Mouse (Mus musculus): Measurements from ENCODE around the gene Nedd9. TPM values are rescaled to one million over a fixed set of nuclear protein-coding genes. Genes with fewer than 3 reads are reported as not detected.

The Nedd9 gene
- polyA plus RNA-seq, 1 experiment, result 0.16 TPM

DNA sequence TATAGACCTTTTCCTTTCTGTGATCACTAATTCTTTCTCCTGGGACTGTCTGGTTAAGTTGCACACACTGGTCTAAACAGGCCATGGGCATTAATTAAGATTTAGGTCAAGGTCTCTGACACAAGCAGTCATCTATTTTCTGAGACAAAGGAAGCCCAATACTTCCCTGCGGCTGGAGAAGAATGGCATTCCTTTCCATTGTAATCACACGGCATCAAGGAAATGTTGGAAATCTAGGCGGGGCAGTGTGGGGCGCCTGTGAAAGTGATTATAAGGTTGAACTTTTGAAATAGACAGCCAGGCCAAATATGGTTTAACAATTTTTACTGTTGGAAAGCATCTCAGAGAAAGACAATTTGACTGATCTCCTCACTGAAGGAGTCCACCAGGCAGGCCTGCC, 10.9 kb downstream of the Nedd9 start:
- H3K27me3 ChIP-seq (replicated peaks), result peaks cover 2% of the 10 kb centered on the region
- no peak overlapping the region for H3K4me3 ChIP-seq (replicated peaks)
- H3K9me3 ChIP-seq, result peaks cover 3% of the 10 kb centered on the region; the same call in 1 of the 2 replicates
- no peaks in the 10 kb centered on the region for H3K36me3 ChIP-seq (replicated peaks; ENCODE audit: low read length)
- TF ChIP-seq FLI1 (IDR thresholded peaks at IDR 0.05; ENCODE audit: low read length) (no peak), GATA1 (IDR thresholded peaks at IDR 0.05; ENCODE audit: borderline replicate concordance, low read length) (no peak)
- peaks cover 15% of the 10 kb centered on the region for H3K4me1 ChIP-seq

DNA sequence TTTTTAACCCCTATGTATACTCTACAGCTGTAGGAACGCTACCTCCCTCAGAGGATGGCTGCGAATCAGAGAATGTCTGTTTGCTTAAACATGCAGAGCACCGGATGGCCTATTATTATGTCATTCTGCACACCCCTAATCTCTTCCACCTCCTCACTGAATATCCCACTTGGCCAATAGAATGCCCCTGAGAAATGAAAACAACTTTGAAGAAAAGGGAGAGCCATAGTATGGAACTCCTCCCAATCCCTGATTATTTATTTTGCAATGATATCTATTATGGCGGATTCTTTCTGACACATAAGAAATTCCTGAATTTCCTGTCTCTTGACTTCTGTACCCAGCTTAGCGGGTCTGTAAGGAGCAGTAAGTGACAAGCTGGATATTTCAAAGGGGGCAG, 12.8 kb downstream of the Nedd9 start:
- TF ChIP-seq FLI1 (IDR thresholded peaks at IDR 0.05; ENCODE audit: low read length) (no peak), GATA1 (IDR thresholded peaks at IDR 0.05; ENCODE audit: borderline replicate concordance, low read length) (no peak)
- H3K27me3 ChIP-seq (replicated peaks), result peaks cover 2% of the 10 kb centered on the region
- 0 out of 2 replicates have a peak, but pooled peaks cover 5% of the 10 kb centered on the region for H3K4me1 ChIP-seq
- H3K9me3 ChIP-seq, result peaks cover 4% of the 10 kb centered on the region; the same call in 1 of the 2 replicates
- no peak overlapping the region for H3K4me3 ChIP-seq (replicated peaks)
- H3K36me3 ChIP-seq (replicated peaks; ENCODE audit: low read length), result no peaks in the 10 kb centered on the region

DNA sequence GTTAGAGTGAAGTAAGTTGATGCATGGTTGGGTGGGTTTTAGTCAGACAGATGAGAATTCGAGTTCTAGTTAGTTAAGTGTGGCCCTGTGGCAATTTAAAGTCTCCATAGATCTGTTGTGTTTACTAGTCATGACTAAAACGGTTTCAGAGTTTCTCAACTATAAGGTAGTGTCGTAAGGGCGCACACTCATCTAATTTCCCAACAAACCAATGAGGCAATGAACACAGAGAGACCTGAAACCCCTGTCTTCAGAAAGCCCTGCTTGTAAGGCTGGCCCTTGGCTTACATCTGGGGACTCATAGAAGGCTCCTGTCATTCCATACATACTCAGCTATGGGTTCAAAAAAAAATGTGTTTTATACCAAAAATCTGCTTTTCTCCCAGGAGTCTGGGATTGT, 13.7 kb downstream of the Nedd9 start:
- H3K27me3 ChIP-seq (replicated peaks), result peaks cover 2% of the 10 kb centered on the region
- H3K9me3 ChIP-seq, result peaks cover 4% of the 10 kb centered on the region; the same call in 1 of the 2 replicates
- TF ChIP-seq GATA1 (IDR thresholded peaks at IDR 0.05; ENCODE audit: borderline replicate concordance, low read length) (no peak), FLI1 (IDR thresholded peaks at IDR 0.05; ENCODE audit: low read length) (no peak)
- H3K4me3 ChIP-seq (replicated peaks), result no peak overlapping the region
- no peaks in the 10 kb centered on the region for H3K36me3 ChIP-seq (replicated peaks; ENCODE audit: low read length)
- 0 out of 2 replicates have a peak, but pooled peaks cover 6% of the 10 kb centered on the region for H3K4me1 ChIP-seq

DNA sequence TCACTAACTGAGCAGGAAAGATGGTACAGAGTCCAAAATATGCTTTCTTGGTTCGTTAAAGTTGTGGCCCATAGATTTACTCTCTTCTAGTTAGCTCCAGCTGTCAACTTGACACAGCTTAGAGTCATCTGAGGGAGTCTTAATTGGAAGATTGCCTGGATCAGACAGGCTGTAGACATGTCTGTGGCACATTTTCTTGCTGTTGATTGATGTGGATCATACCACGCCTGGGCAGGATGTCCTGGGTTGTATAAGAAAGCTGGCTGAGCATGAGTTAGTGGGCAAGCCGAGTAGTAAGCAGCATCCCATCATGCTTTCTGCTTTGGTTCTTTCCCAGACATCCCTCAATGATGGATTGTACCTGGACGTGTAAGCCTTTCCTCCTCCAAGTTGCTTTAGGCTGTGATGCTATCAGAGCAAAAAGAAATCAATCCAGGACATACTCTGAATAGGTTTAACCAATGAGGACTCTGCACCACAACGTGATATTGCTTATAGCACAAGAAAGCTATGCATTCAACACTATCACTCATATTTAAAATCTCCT, 14.2 kb downstream of the Nedd9 start:
- TF ChIP-seq GATA1 (IDR thresholded peaks at IDR 0.05; ENCODE audit: borderline replicate concordance, low read length) (no peak), FLI1 (IDR thresholded peaks at IDR 0.05; ENCODE audit: low read length) (no peak)
- no peaks in the 10 kb centered on the region for H3K36me3 ChIP-seq (replicated peaks; ENCODE audit: low read length)
- no peak overlapping the region for H3K4me3 ChIP-seq (replicated peaks)
- H3K4me1 ChIP-seq, result 0 out of 2 replicates have a peak, but pooled peaks cover 6% of the 10 kb centered on the region
- H3K9me3 ChIP-seq, result peaks cover 4% of the 10 kb centered on the region; the same call in 1 of the 2 replicates
- peaks cover 2% of the 10 kb centered on the region for H3K27me3 ChIP-seq (replicated peaks)

DNA sequence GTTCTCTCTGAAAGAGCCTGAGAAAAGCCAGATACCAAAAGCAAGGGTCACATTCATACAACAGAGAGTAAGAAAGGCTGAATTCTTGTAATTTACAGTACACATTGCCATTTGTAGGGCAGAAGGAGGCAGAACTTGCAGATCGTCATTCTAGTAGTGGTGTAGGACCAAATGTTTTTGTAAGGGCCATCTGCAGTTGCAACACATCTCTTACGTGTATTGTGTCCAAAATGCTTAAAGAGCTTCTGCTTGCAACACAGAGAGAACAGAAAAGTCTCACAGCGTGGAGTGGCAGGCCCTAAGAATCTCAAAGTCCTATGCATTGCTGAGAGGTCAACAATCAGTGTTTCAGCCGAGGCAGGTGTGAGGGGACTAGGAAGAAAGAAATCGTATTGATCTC, 18.9 kb downstream of the Nedd9 start:
- TF ChIP-seq GATA1 (IDR thresholded peaks at IDR 0.05; ENCODE audit: borderline replicate concordance, low read length) (no peak), FLI1 (IDR thresholded peaks at IDR 0.05; ENCODE audit: low read length) (no peak)

DNA sequence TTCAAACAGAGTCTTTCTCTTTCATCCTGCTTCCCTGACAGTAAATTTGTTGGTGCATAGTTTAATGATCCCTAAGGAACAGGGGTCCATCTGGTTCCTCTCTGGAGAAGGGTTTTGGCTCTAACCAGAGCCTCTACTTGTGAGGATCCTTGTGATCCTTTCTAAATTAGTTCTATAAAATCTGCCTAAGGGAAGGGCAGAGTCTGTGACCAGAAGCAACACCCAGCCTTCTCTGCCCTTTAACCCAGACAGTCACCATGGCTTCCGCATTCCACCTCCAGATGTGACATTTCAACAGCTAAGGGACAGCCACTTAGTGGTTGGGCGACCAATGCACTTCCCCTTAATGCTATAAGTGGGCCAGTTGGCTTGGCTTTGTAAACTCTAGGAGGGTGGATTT, 20.1 kb downstream of the Nedd9 start:
- H3K36me3 ChIP-seq (replicated peaks; ENCODE audit: low read length), result no peaks in the 10 kb centered on the region

More for the DNA sequence above, 18.9 kb downstream of the Nedd9 start:
- peaks cover 4% of the 10 kb centered on the region; the same call in 1 of the 2 replicates for H3K9me3 ChIP-seq
- no peaks in the 10 kb centered on the region for H3K36me3 ChIP-seq (replicated peaks; ENCODE audit: low read length)
- H3K4me1 ChIP-seq, result peaks cover 28% of the 10 kb centered on the region
- H3K4me3 ChIP-seq (replicated peaks), result no peak overlapping the region
- peaks cover 2% of the 10 kb centered on the region for H3K27me3 ChIP-seq (replicated peaks)

DNA sequence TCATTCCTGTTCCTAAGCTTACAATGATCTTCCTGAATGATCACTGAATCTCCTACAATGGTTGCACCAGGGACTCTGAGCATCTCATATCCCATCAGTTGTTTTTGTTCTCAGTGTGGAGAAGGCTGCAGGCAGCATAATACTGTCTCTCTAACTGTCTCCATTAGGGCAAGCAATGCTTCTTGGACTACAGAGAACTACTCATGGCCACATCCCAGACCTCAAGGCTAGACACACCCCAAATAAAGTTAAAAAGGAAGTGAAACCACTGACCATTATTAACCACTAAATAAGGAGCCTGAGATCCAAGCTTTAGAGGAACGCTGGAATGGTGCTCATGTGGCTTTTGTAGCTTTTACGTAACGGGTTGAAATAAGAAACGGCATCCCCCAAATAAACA, 20.5 kb downstream of the Nedd9 start:
- peak overlapping the region; percentile 40 for H3K4me3 ChIP-seq (replicated peaks)
- peaks cover 28% of the 10 kb centered on the region for H3K4me1 ChIP-seq
- H3K9me3 ChIP-seq, result peaks cover 4% of the 10 kb centered on the region; the same call in 1 of the 2 replicates
- H3K27me3 ChIP-seq (replicated peaks), result no peaks in the 10 kb centered on the region
- H3K36me3 ChIP-seq (replicated peaks; ENCODE audit: low read length), result no peaks in the 10 kb centered on the region
- TF ChIP-seq FLI1 (IDR thresholded peaks at IDR 0.05; ENCODE audit: low read length), result no peak
- TF ChIP-seq GATA1 (IDR thresholded peaks at IDR 0.05; ENCODE audit: borderline replicate concordance, low read length), result no peak

More for the DNA sequence above, 20.1 kb downstream of the Nedd9 start:
- H3K4me1 ChIP-seq, result peaks cover 25% of the 10 kb centered on the region
- no peak overlapping the region for H3K4me3 ChIP-seq (replicated peaks)
- H3K9me3 ChIP-seq, result peaks cover 4% of the 10 kb centered on the region; the same call in 1 of the 2 replicates
- H3K27me3 ChIP-seq (replicated peaks), result no peaks in the 10 kb centered on the region
- TF ChIP-seq FLI1 (IDR thresholded peaks at IDR 0.05; ENCODE audit: low read length), result no peak

DNA sequence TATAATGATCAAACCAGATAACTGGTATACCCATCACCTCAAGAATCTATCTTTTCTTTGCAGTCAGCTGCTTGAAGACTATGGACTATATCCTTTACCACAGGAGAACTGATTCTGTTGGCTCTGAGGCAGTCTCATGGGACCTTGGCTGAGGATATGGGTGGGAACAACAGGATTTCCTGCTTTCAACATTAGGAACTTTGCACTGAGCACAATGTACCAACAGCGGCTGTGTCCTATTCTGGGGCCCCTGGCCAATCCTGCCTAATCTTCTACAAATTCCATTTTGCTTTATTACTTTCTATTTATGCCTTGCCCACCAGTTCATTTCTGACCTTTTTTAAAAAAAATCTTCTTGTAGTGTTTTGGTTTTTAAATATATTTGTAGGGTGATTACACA, 21.0 kb downstream of the Nedd9 start:
- TF ChIP-seq FLI1 (IDR thresholded peaks at IDR 0.05; ENCODE audit: low read length), result no peak
- TF ChIP-seq GATA1 (IDR thresholded peaks at IDR 0.05; ENCODE audit: borderline replicate concordance, low read length), result no peak
- Histone ChIP-seq H3K4me1 (peaks cover 32% of the 10 kb centered on the region), H3K4me3 (replicated peaks) (no peak overlapping the region), H3K27me3 (replicated peaks) (no peaks in the 10 kb centered on the region), H3K9me3 (peaks cover under 1% of the 10 kb centered on the region; the same call in 1 of the 2 replicates), H3K36me3 (replicated peaks; ENCODE audit: low read length) (no peaks in the 10 kb centered on the region)

DNA sequence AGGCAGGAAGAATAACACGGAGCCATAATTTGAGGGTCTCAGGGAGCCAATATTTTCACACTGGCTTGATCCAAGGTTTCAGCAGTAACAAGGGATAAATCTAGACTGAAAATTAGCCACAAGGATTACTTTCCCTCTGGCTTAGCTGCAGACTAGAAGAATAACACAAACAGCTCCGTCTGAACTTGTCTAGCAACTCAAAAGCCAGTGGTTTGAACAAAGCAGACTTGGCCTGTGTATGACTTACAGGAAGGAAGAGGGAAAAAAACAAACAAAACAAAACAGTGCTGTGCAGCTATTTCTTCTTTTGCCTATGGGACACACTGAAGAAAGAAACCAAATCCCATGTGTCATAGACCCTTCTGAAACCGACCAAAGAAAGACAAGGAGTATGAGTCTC, 25.7 kb downstream of the Nedd9 start:
- peaks cover 29% of the 10 kb centered on the region for H3K4me1 ChIP-seq
- no peaks in the 10 kb centered on the region for H3K9me3 ChIP-seq
- TF ChIP-seq GATA1 (IDR thresholded peaks at IDR 0.05; ENCODE audit: borderline replicate concordance, low read length), result no peak
- no peak for TF ChIP-seq FLI1 (IDR thresholded peaks at IDR 0.05; ENCODE audit: low read length)
- H3K4me3 ChIP-seq (replicated peaks), result no peak overlapping the region
- no peaks in the 10 kb centered on the region for H3K36me3 ChIP-seq (replicated peaks; ENCODE audit: low read length)
- no peaks in the 10 kb centered on the region for H3K27me3 ChIP-seq (replicated peaks)

DNA sequence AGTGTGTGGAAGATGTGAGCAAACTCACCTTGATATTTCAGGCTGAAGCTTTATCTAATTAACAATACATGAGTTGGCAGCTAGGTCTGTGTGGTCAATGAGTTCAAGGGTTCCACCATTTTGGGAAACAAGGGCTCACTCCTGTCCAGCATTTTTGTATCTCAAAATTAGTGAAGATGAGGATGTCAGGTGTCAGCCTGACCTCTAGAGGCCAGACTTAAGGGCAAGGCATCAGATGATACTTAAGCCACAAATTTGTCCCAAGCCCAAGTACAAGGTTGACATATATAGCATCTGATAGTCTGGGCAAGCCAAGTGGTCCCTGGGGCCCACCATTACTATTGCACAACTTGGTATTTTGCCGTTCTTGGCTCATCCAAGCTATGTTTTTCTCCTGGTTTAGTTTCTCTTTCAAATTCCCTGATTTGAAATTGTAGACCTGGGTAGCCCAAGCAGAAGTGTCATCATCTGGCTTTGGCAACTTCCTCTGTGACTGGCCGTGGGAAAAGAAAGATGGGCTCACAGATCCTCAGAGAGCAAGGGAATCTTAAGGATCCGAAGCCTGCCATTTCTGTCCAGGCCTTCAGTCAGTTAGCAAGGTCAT, 27.4 kb downstream of the Nedd9 start:
- no peak for TF ChIP-seq GATA1 (IDR thresholded peaks at IDR 0.05; ENCODE audit: borderline replicate concordance, low read length)
- no peaks in the 10 kb centered on the region for H3K27me3 ChIP-seq (replicated peaks)
- H3K4me1 ChIP-seq, result peaks cover 20% of the 10 kb centered on the region
- H3K36me3 ChIP-seq (replicated peaks; ENCODE audit: low read length), result no peaks in the 10 kb centered on the region
- no peaks in the 10 kb centered on the region for H3K9me3 ChIP-seq
- no peak overlapping the region for H3K4me3 ChIP-seq (replicated peaks)

Measured in megakaryocyte, embryonic 14.5 days (primary cell).